Mouse (Mus musculus) urinary bladder, postnatal 14 days (tissue): ENCODE results near the gene Smarcd1.
"Not testable (repeated sequence)": the region's sequence is repeated elsewhere in the genome, so short reads cannot be mapped to it uniquely, and the experiment has no call there.

Experiments
- DNase-seq: peaks from one replicate; pipeline ENCODE4 v3.0.0; 2021; ENCODE audit warnings: low spot score

Gene Smarcd1

GRCm38 (mm10) chr15:99684156-99684555, 17.8 kb upstream of the Smarcd1 start:
- no peak for DNase-seq

DNA sequence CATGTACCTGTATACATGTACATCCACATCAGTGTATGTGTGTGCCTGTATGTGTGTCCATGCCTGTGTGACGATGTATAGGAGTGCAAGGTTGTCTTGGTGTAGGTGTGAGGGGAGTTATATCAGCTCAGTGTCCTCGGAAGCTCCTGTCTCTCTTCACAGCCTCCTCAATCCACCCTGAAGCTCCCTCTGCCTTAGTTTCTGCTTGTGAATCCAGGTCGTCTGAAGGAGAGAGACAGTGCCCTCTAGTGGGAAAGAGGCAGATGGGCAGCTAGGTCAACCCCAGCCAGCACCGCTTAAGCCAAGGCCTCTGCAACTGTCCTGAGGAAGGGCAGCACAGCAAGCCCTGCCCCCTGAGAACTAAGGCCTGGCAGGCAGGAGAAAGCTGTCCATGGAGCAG, 13.2 kb upstream of the Smarcd1 start:
- DNase-seq, result peak; percentile 50

DNA sequence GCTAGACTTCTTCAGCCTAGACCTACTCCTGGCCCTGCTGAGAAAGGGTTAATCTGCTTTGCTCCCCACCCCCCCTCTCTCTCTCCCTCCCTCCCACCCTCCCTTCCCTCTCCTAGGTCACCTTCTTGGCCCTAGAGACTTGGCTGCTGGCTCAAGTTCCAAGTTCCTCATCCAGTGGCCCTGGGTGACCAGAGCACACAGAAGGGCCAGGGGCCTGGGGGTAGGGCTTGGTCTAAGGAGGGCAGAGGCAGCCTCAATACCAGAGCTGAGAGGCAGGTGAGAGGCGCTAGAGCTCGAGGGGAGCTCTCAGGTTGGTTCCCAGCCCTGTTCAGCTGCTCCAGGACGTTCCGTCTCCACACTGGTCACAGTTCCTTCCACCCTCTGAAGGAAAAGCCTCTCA, 11.0 kb upstream of the Smarcd1 start:
- DNase-seq, result no peak

DNA sequence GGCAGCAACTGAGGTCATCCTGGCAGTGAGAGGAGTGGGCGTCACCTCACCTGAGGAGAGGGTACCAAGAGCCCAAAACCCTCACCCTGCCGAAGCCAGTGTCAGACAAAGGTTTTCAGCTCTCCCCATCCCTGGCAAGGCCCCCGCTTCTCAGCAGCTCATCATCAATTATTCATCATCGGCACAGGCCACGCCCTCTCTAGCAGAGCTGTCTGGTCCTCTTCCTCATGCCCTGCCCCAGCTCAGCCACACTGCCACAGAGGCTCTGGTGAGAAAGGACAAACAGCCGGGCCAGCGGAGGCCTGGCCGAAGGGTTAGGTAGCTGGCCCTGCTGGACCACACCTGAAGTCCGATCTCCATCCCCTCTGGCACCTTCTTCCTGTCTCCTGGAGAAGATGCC, 10.0 kb upstream of the Smarcd1 start:
- DNase-seq, result no peak

DNA sequence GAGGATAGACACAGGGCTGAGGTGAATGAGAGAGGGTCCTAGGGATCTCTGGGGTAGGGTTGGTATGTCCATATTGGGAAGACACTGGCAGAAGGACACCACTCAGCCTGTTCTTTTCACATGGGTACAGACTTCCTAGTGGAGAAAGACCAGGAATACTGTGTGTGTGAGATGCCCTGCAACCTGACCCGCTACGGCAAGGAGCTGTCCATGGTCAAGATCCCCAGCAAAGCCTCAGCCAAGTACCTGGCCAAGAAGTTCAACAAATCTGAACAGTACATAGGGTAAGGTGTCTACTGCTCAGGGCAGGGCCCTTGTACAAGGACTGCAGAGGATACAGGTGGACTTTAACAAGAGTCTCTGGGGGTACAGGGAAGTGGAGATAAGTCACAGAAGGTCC, 4.6 kb upstream of the Smarcd1 start:
- no peak for DNase-seq

- DNase-seq, result no peak
Measured at GRCm38 (mm10) chr15:99698533-99699085, 3.3 kb upstream of the Smarcd1 start.

DNA sequence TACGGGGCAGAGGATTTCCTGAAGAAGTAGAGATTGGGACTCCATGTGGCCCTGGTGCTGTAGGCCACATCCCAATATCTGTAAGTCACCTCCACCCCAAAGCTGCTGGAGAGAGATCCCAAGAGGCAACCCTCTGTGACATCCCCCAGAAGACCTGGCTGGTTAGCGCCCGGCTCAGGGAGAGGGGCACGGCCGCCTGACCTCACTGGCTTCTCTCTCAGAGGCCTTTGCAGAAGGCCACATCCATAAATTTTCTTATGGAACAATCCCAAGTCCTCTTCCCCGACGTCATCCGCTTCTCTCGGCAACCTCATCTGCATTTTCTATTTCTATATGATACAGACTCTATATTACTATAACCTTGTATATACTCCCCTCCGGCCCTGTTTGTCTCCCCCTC, 2.2 kb upstream of the Smarcd1 start:
- no peak for DNase-seq

- DNase-seq, result no peak
Measured at GRCm38 (mm10) chr15:99700219-99701106, 1.5 kb upstream of the Smarcd1 start.

DNA sequence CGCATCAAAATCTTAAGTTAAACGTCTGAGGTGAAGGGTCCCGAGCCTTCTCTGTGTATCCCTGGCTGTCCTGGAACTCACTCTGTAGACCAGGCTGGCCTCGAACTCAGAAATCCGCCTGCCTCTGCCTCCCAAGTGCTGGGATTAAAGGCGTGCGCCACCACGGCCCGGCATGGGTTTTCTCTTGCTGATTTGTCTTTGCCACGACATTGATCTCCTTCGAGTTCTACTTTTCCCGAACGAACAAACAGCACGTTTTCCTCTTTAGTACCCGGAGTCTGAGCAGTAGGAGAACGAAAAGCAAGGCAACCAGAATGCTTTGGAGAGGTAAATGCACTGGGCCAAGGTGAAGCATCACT, 310 bp upstream of the Smarcd1 start:
- DNase-seq, result not testable (repeated sequence)

- no peak for DNase-seq
Measured at GRCm38 (mm10) chr15:99703104-99703503, 1.2 kb downstream of the Smarcd1 start.

- DNase-seq, result no peak
Measured at GRCm38 (mm10) chr15:99703676-99704040, 1.7 kb downstream of the Smarcd1 start.

DNA sequence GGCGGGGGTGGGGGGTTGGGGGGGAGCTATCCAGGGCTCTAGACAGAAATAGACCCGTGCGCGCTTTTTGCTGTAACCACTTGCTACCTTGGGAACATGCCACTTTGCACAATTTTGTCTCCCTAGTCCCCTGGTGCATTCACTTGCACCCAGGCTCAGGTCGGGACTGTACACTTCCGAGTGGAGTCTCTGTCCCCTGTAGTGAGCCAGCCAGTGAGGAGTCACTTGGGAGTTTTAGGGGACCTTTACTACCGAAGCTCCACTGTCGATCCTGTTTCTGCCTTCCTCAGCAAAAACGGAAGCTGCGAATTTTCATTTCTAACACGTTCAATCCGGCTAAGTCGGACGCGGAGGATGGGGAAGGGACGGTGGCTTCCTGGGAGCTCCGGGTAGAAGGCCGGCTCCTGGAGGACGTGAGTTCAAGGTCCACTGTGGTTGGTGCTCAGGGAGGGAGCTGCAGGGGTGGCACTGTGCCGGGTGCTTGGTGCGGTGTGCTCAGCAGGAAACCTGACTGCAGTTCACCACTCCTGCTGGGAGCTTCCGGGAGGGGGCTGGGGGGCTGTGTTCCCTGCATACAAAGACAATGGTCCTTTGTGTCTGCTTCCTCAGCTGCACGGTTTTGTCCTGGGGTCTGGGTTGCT, 2.2 kb downstream of the Smarcd1 start:
- no peak for DNase-seq

GRCm38 (mm10) chr15:99704881-99705280, 3.0 kb downstream of the Smarcd1 start:
- no peak for DNase-seq

- DNase-seq, result peak; percentile 56
Measured at GRCm38 (mm10) chr15:99705440-99706048, 3.6 kb downstream of the Smarcd1 start, which contains the start of gene Gm17349. Gene Gm17349 (minus strand): TSS chr15:99705490.

DNA sequence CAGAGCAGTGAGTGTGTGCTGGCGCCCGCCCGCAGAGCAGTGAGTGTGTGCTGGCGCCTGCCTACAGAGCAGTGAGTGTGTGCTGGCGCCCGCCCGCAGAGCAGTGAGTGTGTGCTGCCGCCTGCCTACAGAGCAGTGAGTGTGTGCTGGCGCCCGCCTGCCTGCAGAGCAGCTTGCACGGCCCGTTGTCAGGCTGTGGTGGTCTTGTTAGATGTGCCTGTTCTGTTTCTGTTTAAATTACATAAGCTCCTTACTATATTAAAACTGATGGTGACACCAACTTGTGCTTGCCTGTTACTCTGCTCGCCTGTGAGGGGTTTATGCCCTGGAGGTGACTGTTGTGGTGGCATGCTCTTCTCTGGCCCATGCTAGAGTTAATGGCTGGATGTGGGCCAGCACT, 6.2 kb downstream of the Smarcd1 start:
- DNase-seq, result no peak

DNA sequence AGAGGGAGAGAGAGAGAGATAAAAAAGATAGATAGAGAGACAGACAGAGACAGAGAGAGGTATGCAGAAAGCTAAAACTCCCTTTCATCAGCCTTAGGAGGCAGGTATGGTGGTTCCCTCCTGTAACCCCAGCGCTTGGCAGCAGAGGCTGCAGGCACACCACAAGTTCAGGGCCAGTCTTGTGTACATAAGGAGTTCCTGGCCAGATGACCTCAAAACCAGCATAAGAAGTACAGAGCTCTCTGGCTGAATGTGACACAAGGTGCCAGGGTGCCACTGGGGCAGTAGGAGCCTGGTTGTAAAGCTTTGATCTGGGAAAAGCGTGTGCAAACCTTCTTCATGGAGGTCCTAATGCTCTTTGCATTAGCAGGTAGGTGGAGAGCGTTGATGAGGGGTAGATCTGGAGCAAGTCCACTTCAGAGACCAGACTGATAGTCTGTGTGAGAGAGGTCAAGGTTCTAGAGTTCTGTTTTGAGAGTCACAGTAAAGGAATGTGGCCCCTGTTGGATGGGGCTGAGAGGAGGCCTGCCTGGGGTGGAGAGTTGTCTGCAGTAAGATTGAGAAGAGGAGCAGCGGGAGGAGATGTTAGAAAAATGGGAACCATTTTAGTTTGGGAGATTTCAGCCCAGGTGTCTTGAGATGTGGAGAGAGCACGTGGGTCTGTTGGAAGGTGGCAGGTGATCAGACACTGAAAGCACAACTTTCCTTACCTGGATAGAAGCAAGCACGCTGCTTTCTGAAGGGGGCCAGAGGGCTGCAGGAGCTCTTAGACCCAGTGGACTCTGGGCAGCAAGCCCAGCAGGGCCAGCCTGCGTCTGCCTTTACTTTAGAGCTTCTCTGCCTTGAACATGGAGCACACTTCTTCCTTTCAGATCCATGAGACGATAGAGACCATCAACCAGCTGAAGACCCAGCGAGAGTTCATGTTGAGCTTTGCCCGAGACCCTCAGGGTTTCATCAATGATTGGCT, 8.6 kb downstream of the Smarcd1 start:
- no peak for DNase-seq

DNA sequence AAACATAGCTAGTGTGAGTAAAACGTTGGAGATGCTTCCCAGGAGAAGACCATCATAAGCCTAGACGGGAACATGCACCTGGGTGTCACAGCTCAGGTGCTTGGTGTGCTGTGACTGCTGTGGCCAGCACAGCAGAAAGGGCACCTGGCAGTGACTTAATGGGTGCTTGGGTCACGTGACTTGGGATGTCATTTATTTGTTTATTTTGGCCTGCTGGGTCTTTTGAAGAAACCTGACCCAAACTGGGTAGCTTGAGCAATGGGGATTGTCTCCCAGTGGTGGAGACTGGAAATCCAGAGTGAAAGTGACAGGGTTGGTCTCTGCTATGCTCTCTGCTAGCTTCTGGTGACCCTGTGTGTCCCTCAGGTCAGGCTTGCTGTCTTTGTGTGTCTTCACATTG, 9.6 kb downstream of the Smarcd1 start:
- no peak for DNase-seq

GRCm38 (mm10) chr15:99712666-99713559, 11.0 kb downstream of the Smarcd1 start:
- no peak for DNase-seq

GRCm38 (mm10) chr15:99713569-99713968, 11.6 kb downstream of the Smarcd1 start:
- no peak for DNase-seq

DNA sequence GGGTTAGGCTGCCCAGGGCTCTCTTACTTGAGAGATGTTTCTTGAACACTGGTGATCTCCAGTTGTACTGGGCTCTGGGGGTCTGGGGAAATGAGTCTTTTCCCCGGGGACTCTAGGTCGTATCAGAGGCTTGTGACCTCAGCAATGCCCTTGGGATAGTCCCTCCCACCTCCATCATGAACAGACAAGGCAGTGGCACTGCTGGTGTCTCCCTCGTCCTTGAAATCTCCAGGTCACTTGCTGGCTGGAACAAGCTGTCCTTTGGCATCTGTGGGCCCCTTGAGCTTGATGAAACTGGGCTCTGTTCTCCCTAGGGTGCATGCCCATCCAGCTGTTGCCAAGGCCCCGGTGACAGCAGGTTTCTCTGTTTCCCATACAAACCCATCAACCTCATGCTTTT, 12.3 kb downstream of the Smarcd1 start:
- DNase-seq, result no peak

DNA sequence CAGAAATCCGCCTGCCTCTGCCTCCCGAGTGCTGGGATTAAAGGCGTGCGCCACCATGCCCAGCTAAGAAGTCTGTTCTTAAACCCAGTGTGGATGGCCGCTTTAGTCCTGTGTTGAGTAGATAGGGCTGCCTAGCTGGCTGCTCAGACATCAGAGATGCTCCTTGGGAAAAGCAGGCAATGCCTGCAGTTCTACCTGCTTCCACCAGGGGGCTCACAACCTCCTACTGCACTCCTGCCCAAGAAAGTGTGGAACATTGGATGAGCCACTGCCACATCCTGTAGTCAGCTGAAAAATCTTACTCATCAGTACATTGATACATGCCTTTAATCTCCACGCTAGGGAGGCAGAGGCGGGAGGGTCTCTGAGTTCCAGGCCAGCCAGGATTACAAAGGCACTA, 12.9 kb downstream of the Smarcd1 start:
- DNase-seq, result peak; percentile 75
